Mouse (Mus musculus) c-Kit-negative CD71-positive TER-119-positive erythroid progenitor cells, embryonic 14.5 days (primary cell): ENCODE results near the gene Usmg5.

Experiments used
- DNase-seq: peaks from one replicate; pipeline ENCODE4 v3.0.0-alpha.2; 2013; ENCODE audit warnings: low read depth, low spot score

The Usmg5 gene

DNA sequence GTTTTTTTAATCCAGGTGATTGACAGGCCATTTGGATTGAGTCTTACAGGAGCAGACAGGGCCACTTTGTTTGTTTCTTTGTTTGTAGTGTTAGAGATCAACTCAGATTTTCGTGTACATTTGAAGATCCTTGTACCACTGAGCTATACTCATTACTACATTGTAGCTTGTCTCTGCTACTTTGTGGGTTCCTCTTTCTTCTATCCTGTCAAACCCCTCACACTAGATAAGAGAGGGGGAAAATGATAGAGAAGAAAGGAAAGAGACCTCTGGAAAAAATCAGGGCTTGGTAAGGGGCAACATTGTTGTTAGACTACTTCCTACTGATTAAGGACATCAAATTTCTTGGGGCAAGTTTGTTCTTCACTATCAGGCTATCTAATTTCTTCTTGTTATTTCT, 32.8 kb downstream of the Usmg5 start:
- no peak for DNase-seq

- DNase-seq, result no peak
Observed at GRCm38 (mm10) chr19:47053471-47053870, 37.0 kb downstream of the Usmg5 start.

GRCm38 (mm10) chr19:47052927-47053326, 37.5 kb downstream of the Usmg5 start:
- DNase-seq, result no peak

DNA sequence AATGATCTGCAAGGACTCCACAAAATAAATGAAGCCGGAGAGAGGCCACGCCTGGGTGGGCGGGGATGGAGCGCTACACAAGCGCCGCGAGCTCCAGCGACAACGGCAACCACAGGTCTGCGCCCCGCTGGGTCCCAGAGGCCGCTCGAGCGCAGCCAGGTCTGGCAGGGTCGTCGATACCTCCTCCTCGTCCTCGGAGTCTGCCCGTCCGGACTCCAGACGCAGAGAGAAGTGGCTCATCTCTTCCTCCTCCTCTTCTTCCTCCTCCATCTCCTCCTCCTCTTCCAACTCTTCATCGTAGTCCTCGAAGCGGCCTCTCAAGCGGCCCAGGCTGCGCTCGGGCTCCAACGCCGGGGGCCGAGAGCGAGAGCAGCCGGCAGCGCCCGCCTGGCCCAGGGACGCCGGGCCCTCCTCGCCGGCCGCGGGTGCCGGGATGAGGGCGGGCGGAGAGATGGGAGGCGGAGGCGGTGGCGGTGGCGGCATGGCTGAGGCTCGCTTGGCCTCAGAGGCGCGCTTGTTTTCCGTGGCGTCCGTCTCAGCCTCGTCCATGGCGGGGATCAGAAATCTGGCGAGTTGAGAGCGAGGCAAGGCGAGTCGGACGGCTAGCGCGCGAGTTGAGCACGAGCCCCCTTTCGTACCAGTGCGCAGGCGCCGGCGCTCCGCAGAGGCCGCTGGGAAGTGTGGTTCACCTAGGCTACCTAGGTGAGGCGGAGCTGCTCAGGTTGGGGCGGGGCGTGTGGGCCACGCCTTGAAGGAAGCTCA, 40.0 kb downstream of the Usmg5 start, which contains the start of gene Pcgf6:
Pcgf6 (minus strand) TSS at position 636 of the 762 bp plus-strand sequence.
- DNase-seq, result peak; percentile 57

DNA sequence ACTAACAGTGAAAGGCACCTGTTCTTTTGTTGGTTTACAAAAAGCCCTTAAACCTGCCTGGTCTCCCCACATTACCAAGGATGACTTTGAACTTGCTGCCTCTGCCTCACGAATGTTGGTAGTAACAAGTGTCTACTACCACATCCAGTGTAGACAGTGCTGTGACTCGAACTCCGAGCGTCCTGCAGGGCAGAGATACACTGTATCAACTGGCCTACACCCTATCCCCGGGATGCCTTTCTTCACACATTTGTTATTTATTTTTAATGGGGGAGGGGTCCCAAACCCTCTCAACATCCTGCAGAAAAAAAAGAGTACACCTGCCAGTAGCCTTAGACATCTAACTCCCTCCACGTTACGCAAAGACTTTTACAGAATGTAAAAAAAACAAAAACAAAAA, 40.6 kb downstream of the Usmg5 start:
- DNase-seq, result no peak

DNA sequence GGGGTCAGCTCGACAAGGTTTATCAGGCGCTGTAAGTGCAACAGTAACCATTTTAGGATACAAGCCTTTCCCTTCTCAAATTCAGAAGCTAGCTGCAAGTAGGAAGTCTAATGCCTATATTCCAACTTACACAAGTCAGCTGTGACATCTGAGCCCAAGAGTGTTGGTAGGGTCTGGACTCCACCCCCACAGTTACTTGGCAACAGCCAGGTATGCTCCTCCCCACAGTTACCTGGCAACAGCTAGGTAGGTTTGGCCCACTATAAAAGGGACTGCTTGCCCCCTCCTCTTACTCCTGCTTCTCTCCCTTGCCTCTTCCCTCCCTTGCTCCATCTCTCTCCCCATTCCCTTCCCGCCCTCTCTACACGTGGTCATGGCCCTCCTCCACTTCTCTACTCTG, 41.4 kb downstream of the Usmg5 start:
- DNase-seq, result no peak

DNA sequence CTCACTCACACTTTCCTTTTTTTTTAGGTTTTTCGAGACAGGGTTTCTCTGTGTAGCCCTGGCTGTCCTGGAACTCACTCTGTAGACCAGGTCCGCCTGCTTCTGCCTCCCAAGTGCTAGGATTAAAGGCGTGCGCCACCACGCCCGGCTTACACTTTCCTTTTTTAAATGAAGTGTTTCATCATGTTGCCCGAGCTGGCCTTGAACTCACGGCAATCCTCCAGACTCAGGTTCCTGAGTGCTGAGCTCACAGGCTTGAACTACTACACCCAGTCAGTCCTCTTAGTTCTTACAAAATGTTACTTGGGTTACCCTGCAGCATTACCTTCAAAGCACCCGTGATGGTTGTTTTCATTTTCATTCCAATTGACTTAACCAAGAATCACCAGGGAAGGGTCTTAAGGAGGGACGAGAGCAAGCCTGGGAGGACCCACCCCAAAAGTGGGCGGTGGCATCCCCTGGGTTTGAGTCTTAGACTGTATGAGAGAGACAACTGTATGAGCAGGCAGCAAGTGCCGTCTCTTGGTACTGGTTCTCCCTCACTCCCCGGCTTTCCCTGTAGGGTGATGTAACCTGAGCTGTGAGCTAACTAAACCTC, 43.1 kb downstream of the Usmg5 start:
- no peak for DNase-seq

GRCm38 (mm10) chr19:47046343-47046742, 44.1 kb downstream of the Usmg5 start:
- no peak for DNase-seq

- DNase-seq, result no peak
Observed at GRCm38 (mm10) chr19:47043608-47044007, 46.8 kb downstream of the Usmg5 start.

DNA sequence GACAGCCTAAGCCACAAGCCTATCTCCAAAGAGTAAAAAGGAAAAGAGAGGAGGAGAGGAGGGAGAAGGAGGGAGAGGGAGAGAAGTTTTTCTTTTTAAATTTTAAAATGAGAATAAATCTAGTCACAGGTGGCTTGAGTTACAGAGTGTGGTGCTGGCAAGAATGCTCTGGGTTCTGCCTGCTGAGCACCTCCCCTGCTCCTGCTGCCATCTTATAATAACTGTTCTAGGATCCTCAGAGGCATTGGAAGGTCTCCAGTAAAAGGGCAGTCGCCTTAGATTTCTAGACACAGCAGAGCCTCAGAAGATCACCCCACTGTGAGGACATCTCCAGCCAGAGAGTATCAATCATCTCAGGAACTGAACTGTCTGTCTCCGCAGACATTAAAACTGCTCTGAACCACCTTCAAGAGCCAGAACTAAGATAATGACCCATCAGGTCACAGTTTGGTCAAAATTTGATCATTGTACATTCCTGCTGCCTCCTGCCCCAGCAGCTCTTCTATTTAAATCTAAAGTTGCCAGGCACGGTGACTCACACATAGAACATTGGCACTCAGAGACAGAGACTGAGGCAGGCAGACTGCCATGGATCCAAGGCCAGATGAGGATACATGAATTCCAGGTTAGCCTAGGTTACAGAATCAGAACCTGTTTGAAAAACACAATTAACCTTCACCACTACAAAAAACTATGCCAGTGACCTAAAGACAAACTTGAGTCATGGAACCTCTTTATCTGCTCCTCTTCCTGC, 49.5 kb downstream of the Usmg5 start:
- no peak for DNase-seq

DNA sequence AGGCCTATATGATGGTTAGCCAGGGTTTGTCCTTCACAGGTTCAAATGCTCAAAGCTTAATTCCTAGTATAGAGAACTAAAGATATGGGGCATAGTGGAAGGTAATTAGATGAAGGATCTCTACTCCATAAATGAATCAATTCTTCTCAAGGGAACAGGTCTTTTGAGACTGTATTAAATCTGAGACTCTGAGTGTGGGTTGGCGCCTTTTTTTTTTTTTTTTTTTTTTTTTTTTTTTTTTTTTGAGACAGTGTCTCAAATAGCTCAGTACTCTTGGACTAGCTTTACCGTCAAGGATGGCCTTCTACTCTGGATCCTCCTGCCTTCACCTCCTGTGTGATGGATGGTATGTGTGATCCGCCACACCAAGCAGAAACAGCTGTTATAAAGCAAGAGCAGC, 53.9 kb downstream of the Usmg5 start:
- no peak for DNase-seq

DNA sequence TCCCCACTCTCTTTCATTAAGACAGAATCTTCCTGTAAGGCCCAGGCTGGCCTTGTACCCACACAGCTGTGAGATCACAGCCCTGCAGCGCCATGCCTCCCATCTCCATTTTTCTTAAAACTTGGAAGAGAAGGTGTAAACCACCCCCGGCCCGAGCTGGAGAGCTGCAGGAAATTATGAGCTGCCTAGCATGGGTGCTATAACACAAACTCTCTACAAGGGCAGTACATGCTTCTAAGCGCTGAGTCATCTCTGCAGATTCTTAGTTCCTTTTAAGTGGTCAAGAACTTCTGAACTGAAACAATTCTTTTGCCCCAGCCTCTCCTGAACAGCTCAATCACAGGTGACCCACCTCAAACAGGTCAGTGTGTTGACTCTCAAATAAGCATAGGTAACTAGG, 55.5 kb downstream of the Usmg5 start:
- no peak for DNase-seq
